In genomic region chr6:142571055-142571618, GRCm38 (mm10) we compare ENCODE assay signal across 8 mouse cellular contexts. TPM values are rescaled to one million over a fixed set of nuclear protein-coding genes. Genes with fewer than 3 reads are reported as not detected.
DNase-seq lines count a peak whose midpoint lies in the region; ATAC-seq and TF ChIP-seq lines count a peak whose summit lies in the region.

Gene Kcnj8, minus strand, starts transcription at chr6:142571614.

- intact Hi-C loops in gastrocnemius, postnatal 14 days (cut with DNase I; ENCODE audit: low total_unique reads), result no loop called here

- peaks cover 18% of the 10 kb centered on the region for H3K27me3 ChIP-seq in hindbrain, embryonic 16.5 days (replicated peaks; ENCODE audit: control insufficient read depth, insufficient read depth, low read length)
- peaks cover 68% of the 10 kb centered on the region for H3K27me3 ChIP-seq in limb, embryonic 13.5 days
- H3K27me3 ChIP-seq in midbrain, embryonic 13.5 days, result peaks cover 64% of the 10 kb centered on the region
- peaks cover 11% of the 10 kb centered on the region; the same call in 1 of the 2 replicates for H3K27me3 ChIP-seq in spleen, adult 2 months (ENCODE audit: control insufficient read depth, insufficient read depth, low read length)

- H3K4me2 ChIP-seq in hindbrain, embryonic 16.5 days (ENCODE audit: low read length), result peak within 1 kb of the TSS; percentile 99
- peak within 1 kb of the TSS; percentile 90 for H3K4me2 ChIP-seq in limb, embryonic 13.5 days (replicated peaks)
- H3K4me2 ChIP-seq in midbrain, embryonic 13.5 days (replicated peaks), result peak within 1 kb of the TSS; percentile 90

- TF ChIP-seq POLR2A in spleen, adult 2 months (IDR thresholded peaks at IDR 0.05; ENCODE audit: low read depth, low read length), result no peak

- peak within 1 kb of the TSS; percentile 66 for H3K9ac ChIP-seq in hindbrain, embryonic 16.5 days (ENCODE audit: low read depth, low read length)
- peak within 1 kb of the TSS; percentile 59 for H3K9ac ChIP-seq in limb, embryonic 13.5 days
- H3K9ac ChIP-seq in midbrain, embryonic 13.5 days (replicated peaks), result peak within 1 kb of the TSS; percentile 53

- no peaks in the 10 kb centered on the region for H3K9me3 ChIP-seq in hindbrain, embryonic 16.5 days (ENCODE audit: control insufficient read depth, low read length)
- no peaks in the 10 kb centered on the region for H3K9me3 ChIP-seq in limb, embryonic 13.5 days
- H3K9me3 ChIP-seq in midbrain, embryonic 13.5 days, result no peaks in the 10 kb centered on the region

- no peaks in the 10 kb centered on the region for H3K36me3 ChIP-seq in hindbrain, embryonic 16.5 days (ENCODE audit: control insufficient read depth, insufficient read depth, low read length)
- no peaks in the 10 kb centered on the region for H3K36me3 ChIP-seq in limb, embryonic 13.5 days
- H3K36me3 ChIP-seq in midbrain, embryonic 13.5 days, result no peaks in the 10 kb centered on the region
- no peaks in the 10 kb centered on the region for H3K36me3 ChIP-seq in spleen, adult 2 months (ENCODE audit: control insufficient read depth, insufficient read depth, low read length)

- H3K27ac ChIP-seq in hindbrain, embryonic 16.5 days (ENCODE audit: low read depth, low read length), result no peak within 1 kb of the TSS
- H3K27ac ChIP-seq in limb, embryonic 13.5 days, result no peak within 1 kb of the TSS
- no peak within 1 kb of the TSS for H3K27ac ChIP-seq in midbrain, embryonic 13.5 days
- peak within 1 kb of the TSS; percentile 64 for H3K27ac ChIP-seq in spleen, adult 2 months (ENCODE audit: insufficient read depth, low read length)

- TF ChIP-seq CTCF in spleen, adult 2 months (IDR thresholded peaks at IDR 0.05; ENCODE audit: extremely low read depth, insufficient read depth, insufficient read length, insufficient replicate concordance), result no peak

- H3K4me1 ChIP-seq in hindbrain, embryonic 16.5 days (ENCODE audit: control insufficient read depth, insufficient read depth, low read depth, low read length), result peaks cover 18% of the 10 kb centered on the region
- peaks cover 19% of the 10 kb centered on the region for H3K4me1 ChIP-seq in limb, embryonic 13.5 days
- H3K4me1 ChIP-seq in midbrain, embryonic 13.5 days (replicated peaks), result peaks cover 25% of the 10 kb centered on the region
- no peaks in the 10 kb centered on the region for H3K4me1 ChIP-seq in spleen, adult 2 months (ENCODE audit: control insufficient read depth, insufficient read depth, insufficient read length)

- WGBS in hindbrain, embryonic 16.5 days, result under 1% methylated on average over 34 of the region's 34 CpGs
- WGBS in limb, embryonic 13.5 days, result 1% methylated on average over 33 of the region's 34 CpGs
- WGBS in midbrain, embryonic 13.5 days, result 2% methylated on average over 34 of the region's 34 CpGs
- 3% methylated on average over 34 of the region's 34 CpGs for WGBS in spleen, adult 2 months

- DNase-seq in WW6 (ENCODE audit: low read depth, low spot score) (peak; percentile 53), adipocyte (ENCODE audit: low spot score) (no peak)
- DNase-seq in cerebellum, postnatal 25 days, result peak; percentile 42 to 53
- peak; percentile 83 for DNase-seq in gastrocnemius, postnatal 14 days
- peak in 1 of 2 experiments; percentile 15 for DNase-seq in spleen, adult 2 months (ENCODE audit: low read depth in 1 of 2, low spot score in 2 of 2)

- peak within 1 kb of the TSS; percentile 52 for H3K4me3 ChIP-seq in hindbrain, embryonic 16.5 days (ENCODE audit: low read length)
- H3K4me3 ChIP-seq in limb, embryonic 13.5 days, result peak within 1 kb of the TSS; percentile 50
- H3K4me3 ChIP-seq in midbrain, embryonic 13.5 days (replicated peaks), result peak within 1 kb of the TSS; percentile 45
- peak within 1 kb of the TSS; percentile 53; the same call in 1 of the 2 replicates for H3K4me3 ChIP-seq in spleen, adult 2 months (ENCODE audit: extremely low read depth, insufficient read depth, insufficient read length)

- ATAC-seq in hindbrain, embryonic 16.5 days, result peak; percentile 92
- peak; percentile 91 for ATAC-seq in limb, embryonic 13.5 days (ENCODE audit: low FRiP score, low read depth)
- peak; percentile 95 for ATAC-seq in midbrain, embryonic 13.5 days

RNA-seq across cellular contexts. Expression of gene Kcnj8, which starts in this region (rescaled TPM):
- total RNA-seq in gastrocnemius, postnatal 14 days (2021), result 10 to 100 TPM; 20.7 to 21.4 TPM
- 14.8 and 15.3 TPM in 2 replicates for polyA plus RNA-seq in hindbrain, embryonic 16.5 days (2015; fragmentation: Nextera tagmentation; extraction: Ambion mirVana)
- polyA plus RNA-seq in limb, embryonic 13.5 days (2015; fragmentation: Nextera tagmentation; extraction: Ambion mirVana), result 4.5 and 5.9 TPM in 2 replicates
- polyA plus RNA-seq in midbrain, embryonic 13.5 days (2015; fragmentation: Nextera tagmentation; extraction: Ambion mirVana), result 11.0 and 11.4 TPM in 2 replicates
- polyA plus RNA-seq in spleen, adult 2 months (2012; rRNA removed), result 12.0 and 12.8 TPM in 2 replicates
